Mouse (Mus musculus) neural tube, embryonic 13.5 days (tissue): ENCODE results near the gene Abt1. TPM values are rescaled to one million over a fixed set of nuclear protein-coding genes. Genes with fewer than 3 reads are reported as not detected.
A peak's percentile ranks its signal among the peaks of the same experiment; 100 is the strongest.

Experiments
- ATAC-seq: fragments of 200-750 bp; cut with Nextera tagmentation; 2 replicates; pipeline ENCODE4 v1.8.0; 2017; ENCODE audit warnings: low read depth, mild to moderate bottlenecking, moderate TSS enrichment, moderate library complexity
- H3K27ac ChIP-seq: fragments of 300-500 bp; sonication (generic); replicated peaks from 2 replicates; pipeline ENCODE4 v1.5.1; 2015; ENCODE audit warnings: moderate library complexity, mild to moderate bottlenecking, inconsistent platforms
- H3K27me3 ChIP-seq: fragments of 300-500 bp; sonication (generic); 2 replicates; pipeline ENCODE4 v1.6.1; 2015; ENCODE audit warnings: mild to moderate bottlenecking, inconsistent platforms
- H3K36me3 ChIP-seq: fragments of 300-500 bp; sonication (generic); 2 replicates; pipeline ENCODE4 v1.6.1; 2015; ENCODE audit warnings: mild to moderate bottlenecking, inconsistent platforms
- H3K4me1 ChIP-seq: fragments of 300-500 bp; sonication (generic); replicated peaks from 2 replicates; pipeline ENCODE4 v1.6.1; 2015; ENCODE audit warnings: inconsistent platforms
- H3K4me2 ChIP-seq: fragments of 300-500 bp; sonication (generic); 2 replicates; pipeline ENCODE4 v1.6.1; 2015; ENCODE audit warnings: inconsistent platforms, mild to moderate bottlenecking, moderate library complexity
- H3K4me3 ChIP-seq: fragments of 300-500 bp; sonication (generic); 2 replicates; pipeline ENCODE4 v1.5.1; 2015; ENCODE audit warnings: mild to moderate bottlenecking, inconsistent platforms
- H3K9ac ChIP-seq: fragments of 300-500 bp; sonication (generic); 2 replicates; pipeline ENCODE4 v1.6.1; 2015; ENCODE audit warnings: moderate library complexity, mild to moderate bottlenecking, inconsistent platforms
- H3K9me3 ChIP-seq: fragments of 300-500 bp; sonication (generic); 2 replicates; pipeline ENCODE4 v1.6.1; 2016; ENCODE audit warnings: inconsistent platforms
- WGBS: fragments of 180-500 bp; shearing (Covaris S2); methylation state at CpG from one replicate; pipeline ENCODE4 v1.1.7; 2015; 5-methylcytosine and 5-hydroxymethylcytosine counted together
- polyA plus RNA-seq: library from polyadenylated mRNA; unstranded; fragments of >200 nt; fragmentation: Nextera tagmentation; extraction: Ambion mirVana; gene quantifications from 2 replicates; pipeline ENCODE4 v1.2.1, GENCODE M21; 2015

Abt1 gene
- polyA plus RNA-seq = 9.5 and 10.3 TPM in 2 replicates

DNA sequence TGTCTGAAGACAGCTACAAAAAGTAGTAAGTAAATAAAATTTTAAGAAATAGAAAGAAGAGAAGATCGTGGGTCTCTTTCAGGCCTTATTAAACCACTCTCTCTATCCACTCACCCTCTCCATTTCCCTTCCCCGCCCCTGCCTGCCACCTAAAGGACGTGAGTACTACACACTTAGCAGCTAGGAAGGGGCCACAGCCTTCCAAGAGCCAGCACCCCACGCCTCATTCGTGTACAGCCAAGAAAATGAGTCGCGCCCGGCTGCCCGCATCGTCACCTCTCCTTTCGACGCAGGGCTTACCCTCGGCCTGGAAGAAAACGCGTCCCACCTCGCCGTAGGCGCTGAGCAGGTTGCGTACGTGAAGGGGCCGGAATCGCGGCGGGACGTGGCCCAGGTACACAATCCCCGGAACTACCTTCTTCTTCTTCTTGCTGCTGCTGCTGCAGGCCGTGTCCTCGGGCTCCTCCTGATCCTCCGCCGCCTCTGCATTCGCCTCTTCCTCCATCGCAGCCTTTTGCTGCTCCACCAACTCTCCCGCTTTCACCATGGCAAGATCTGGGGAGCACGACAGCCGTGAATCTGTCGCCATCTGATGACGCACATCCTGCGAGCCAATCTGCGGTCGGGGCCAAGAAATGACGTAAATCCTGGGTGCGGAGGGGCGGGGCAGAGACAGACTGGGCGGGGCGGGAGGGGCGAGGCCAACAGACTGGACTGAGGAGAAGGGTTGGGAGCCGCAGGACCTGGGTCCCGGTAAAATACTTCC is at the start of gene Abt1:
Gene Abt1 (minus strand): TSS at position 581 of the 766 bp plus-strand sequence.
- H3K27ac ChIP-seq = peak within 1 kb of the TSS; percentile 78
- ATAC-seq = peak; percentile 90
- WGBS = under 1% methylated on average over 48 of the region's 48 CpGs
- H3K9me3 ChIP-seq = no peaks in the 10 kb centered on the region
- peaks cover 37% of the 10 kb centered on the region for H3K36me3 ChIP-seq
- peak within 1 kb of the TSS; percentile 94 for H3K4me2 ChIP-seq
- H3K4me1 ChIP-seq = peaks cover 21% of the 10 kb centered on the region
- peak within 1 kb of the TSS; percentile 83 for H3K9ac ChIP-seq
- H3K27me3 ChIP-seq = no peaks in the 10 kb centered on the region
- H3K4me3 ChIP-seq = peak within 1 kb of the TSS; percentile 79

DNA sequence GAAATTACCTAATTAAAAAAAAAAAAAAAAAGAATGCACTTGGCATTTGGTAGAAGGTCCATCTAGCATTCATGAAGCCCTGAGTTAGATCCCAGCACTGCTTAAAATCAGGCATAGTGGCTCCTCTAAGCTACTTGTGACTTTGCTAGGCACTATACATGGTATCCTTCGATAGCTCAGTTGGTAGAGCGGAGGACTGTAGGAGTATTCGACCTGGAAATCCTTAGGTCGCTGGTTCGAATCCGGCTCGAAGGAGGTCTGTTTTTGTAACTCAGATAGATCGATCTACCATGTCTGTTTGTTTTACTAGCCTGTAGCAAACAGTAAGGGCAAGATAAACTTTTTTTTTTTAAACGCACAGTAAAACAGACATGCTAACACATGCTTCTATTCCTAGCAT is 43.2 kb upstream of the Abt1 start:
- Histone ChIP-seq H3K9ac (no peak overlapping the region), H3K4me1 (peaks cover 22% of the 10 kb centered on the region), H3K27me3 (peaks cover 11% of the 10 kb centered on the region; the same call in 1 of the 2 replicates), H3K4me3 (no peak overlapping the region), H3K4me2 (no peak overlapping the region), H3K9me3 (no peaks in the 10 kb centered on the region), H3K27ac (no peak overlapping the region), H3K36me3 (no peaks in the 10 kb centered on the region)
- ATAC-seq = peak; percentile 58; the same call in 1 of the 2 replicates
- WGBS = 2% methylated on average over 9 of the region's 9 CpGs

DNA sequence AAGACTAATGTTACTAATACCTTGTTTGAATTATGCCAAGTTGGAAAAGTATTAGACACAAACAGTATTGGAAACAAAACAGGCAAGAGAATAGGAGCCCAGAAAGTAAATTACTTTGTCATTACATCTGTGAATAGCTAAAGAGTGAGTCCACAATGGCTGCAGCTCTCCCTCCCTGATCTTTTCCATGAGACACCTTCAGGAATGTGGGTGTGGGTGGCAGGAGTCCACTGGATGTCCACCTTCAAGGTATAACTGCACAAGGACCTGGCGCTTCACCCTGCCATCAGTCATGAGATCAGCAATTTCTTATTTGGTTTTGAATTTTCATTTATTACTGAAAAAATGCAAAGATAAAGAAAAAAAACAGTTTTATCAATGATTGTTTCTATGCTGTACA is 42.6 kb upstream of the Abt1 start:
- no peak for ATAC-seq
- WGBS = 61% methylated on average over 1 of the region's 1 CpGs
- peaks cover 11% of the 10 kb centered on the region; the same call in 1 of the 2 replicates for H3K27me3 ChIP-seq
- H3K9me3 ChIP-seq = no peaks in the 10 kb centered on the region
- H3K9ac ChIP-seq = no peak overlapping the region
- no peak overlapping the region for H3K27ac ChIP-seq
- H3K36me3 ChIP-seq = no peaks in the 10 kb centered on the region
- H3K4me3 ChIP-seq = no peak overlapping the region
- peaks cover 22% of the 10 kb centered on the region for H3K4me1 ChIP-seq
- peak overlapping the region; percentile 73 for H3K4me2 ChIP-seq

- WGBS = 4% methylated on average over 7 of the region's 7 CpGs
- Histone ChIP-seq H3K4me2 (peak within 1 kb of the TSS; percentile 73), H3K27me3 (peaks cover 11% of the 10 kb centered on the region; the same call in 1 of the 2 replicates), H3K4me1 (peaks cover 22% of the 10 kb centered on the region), H3K9ac (peak within 1 kb of the TSS; percentile 74), H3K36me3 (no peaks in the 10 kb centered on the region), H3K27ac (no peak within 1 kb of the TSS), H3K9me3 (no peaks in the 10 kb centered on the region), H3K4me3 (peak within 1 kb of the TSS; percentile 55)
- no peak for ATAC-seq
Observed at GRCm38 (mm10) chr13:23465600-23466109, 42.0 kb upstream of the Abt1 start, which contains the start of gene Btn1a1. Gene Btn1a1 (minus strand): TSS chr13:23465901.

DNA sequence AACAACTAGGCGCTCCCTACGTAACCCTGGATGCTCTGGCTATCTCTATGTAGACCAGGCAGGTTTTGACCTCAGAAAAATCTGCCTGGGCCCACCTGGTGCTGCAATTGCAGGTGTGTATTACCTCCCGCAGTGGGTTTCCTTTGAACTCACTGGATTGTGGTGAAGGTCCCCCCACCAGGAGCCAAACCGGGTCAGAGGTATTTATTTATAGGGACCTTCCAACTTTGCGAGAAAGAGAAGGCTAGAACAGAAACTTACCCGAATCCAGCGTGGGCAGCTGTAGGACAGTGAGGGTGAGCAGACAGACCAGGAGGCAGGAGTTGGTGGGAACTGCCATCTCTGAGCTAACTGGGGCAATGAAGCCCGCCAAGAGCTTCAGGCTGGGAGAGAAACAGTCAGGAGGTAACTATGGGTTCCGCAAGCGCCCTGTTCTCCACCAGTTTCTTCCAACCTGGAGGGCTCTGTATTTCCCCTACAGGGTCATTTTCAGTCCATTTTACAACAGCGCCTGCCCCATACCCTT is 41.2 kb upstream of the Abt1 start:
- Histone ChIP-seq H3K27me3 (peaks cover 11% of the 10 kb centered on the region; the same call in 1 of the 2 replicates), H3K27ac (no peak overlapping the region), H3K9me3 (no peaks in the 10 kb centered on the region), H3K4me3 (peak overlapping the region; percentile 55), H3K9ac (peak overlapping the region; percentile 74), H3K4me2 (peak overlapping the region; percentile 73), H3K36me3 (no peaks in the 10 kb centered on the region), H3K4me1 (peaks cover 22% of the 10 kb centered on the region)
- WGBS = 2% methylated on average over 11 of the region's 11 CpGs
- ATAC-seq = no peak

- H3K27ac ChIP-seq = no peak overlapping the region
- peak overlapping the region; percentile 74 for H3K9ac ChIP-seq
- peak overlapping the region; percentile 73 for H3K4me2 ChIP-seq
- H3K4me1 ChIP-seq = peaks cover 22% of the 10 kb centered on the region
- no peaks in the 10 kb centered on the region for H3K9me3 ChIP-seq
- H3K4me3 ChIP-seq = peak overlapping the region; percentile 55
- whole genome bisulfite sequencing = under 1% methylated on average over 29 of the region's 29 CpGs
- H3K36me3 ChIP-seq = no peaks in the 10 kb centered on the region
- peak; percentile 71; the same call in 1 of the 2 replicates for ATAC-seq
- peaks cover 15% of the 10 kb centered on the region; the same call in 1 of the 2 replicates for H3K27me3 ChIP-seq
Observed at GRCm38 (mm10) chr13:23464224-23464637, 40.6 kb upstream of the Abt1 start.

GRCm38 (mm10) chr13:23463381-23464223 is 39.9 kb upstream of the Abt1 start:
- Histone ChIP-seq H3K36me3 (no peaks in the 10 kb centered on the region), H3K4me3 (peak overlapping the region; percentile 55), H3K9me3 (no peaks in the 10 kb centered on the region), H3K9ac (peak overlapping the region; percentile 74), H3K4me1 (peaks cover 22% of the 10 kb centered on the region), H3K27ac (no peak overlapping the region), H3K4me2 (peak overlapping the region; percentile 73), H3K27me3 (peaks cover 20% of the 10 kb centered on the region; the same call in 1 of the 2 replicates)
- WGBS = under 1% methylated on average over 21 of the region's 21 CpGs
- ATAC-seq = peak; percentile 66

GRCm38 (mm10) chr13:23462669-23463068 is 39.0 kb upstream of the Abt1 start:
- no peak for ATAC-seq
- Histone ChIP-seq H3K9me3 (no peaks in the 10 kb centered on the region), H3K4me2 (no peak overlapping the region), H3K27me3 (peaks cover 21% of the 10 kb centered on the region; the same call in 1 of the 2 replicates), H3K27ac (no peak overlapping the region), H3K4me3 (no peak overlapping the region), H3K9ac (no peak overlapping the region), H3K36me3 (no peaks in the 10 kb centered on the region), H3K4me1 (peaks cover 22% of the 10 kb centered on the region)

- H3K9me3 ChIP-seq = no peaks in the 10 kb centered on the region
- ATAC-seq = no peak
- WGBS = 86% methylated on average over 4 of the region's 4 CpGs
- H3K9ac ChIP-seq = no peak overlapping the region
- peaks cover 22% of the 10 kb centered on the region for H3K4me1 ChIP-seq
- H3K4me3 ChIP-seq = no peak overlapping the region
- H3K4me2 ChIP-seq = no peak overlapping the region
- H3K27me3 ChIP-seq = peaks cover 21% of the 10 kb centered on the region; the same call in 1 of the 2 replicates
- no peak overlapping the region for H3K27ac ChIP-seq
- no peaks in the 10 kb centered on the region for H3K36me3 ChIP-seq
Observed at GRCm38 (mm10) chr13:23462063-23462462, 38.4 kb upstream of the Abt1 start.

- Histone ChIP-seq H3K9ac (no peak overlapping the region), H3K4me2 (peak overlapping the region; percentile 30), H3K4me1 (peaks cover 5% of the 10 kb centered on the region), H3K36me3 (no peaks in the 10 kb centered on the region), H3K27me3 (peaks cover 10% of the 10 kb centered on the region; the same call in 1 of the 2 replicates), H3K4me3 (no peak overlapping the region), H3K9me3 (no peaks in the 10 kb centered on the region), H3K27ac (no peak overlapping the region)
- ATAC-seq = no peak
- WGBS = 19% methylated on average over 15 of the region's 15 CpGs
Observed at GRCm38 (mm10) chr13:23459264-23459846, 35.7 kb upstream of the Abt1 start.

GRCm38 (mm10) chr13:23453926-23454325 is 30.3 kb upstream of the Abt1 start:
- Histone ChIP-seq H3K4me3 (peak overlapping the region; percentile 74), H3K36me3 (no peaks in the 10 kb centered on the region), H3K27ac (peak overlapping the region; percentile 80; the same call in 1 of the 2 replicates), H3K9me3 (no peaks in the 10 kb centered on the region), H3K9ac (peak overlapping the region; percentile 76), H3K27me3 (peaks cover 3% of the 10 kb centered on the region; the same call in 1 of the 2 replicates), H3K4me1 (peaks cover 4% of the 10 kb centered on the region), H3K4me2 (peak overlapping the region; percentile 54)
- WGBS = under 1% methylated on average over 9 of the region's 9 CpGs
- no peak for ATAC-seq
